Comparison of ENCODE assay signal across 16 mouse cellular contexts in the genomic region with DNA sequence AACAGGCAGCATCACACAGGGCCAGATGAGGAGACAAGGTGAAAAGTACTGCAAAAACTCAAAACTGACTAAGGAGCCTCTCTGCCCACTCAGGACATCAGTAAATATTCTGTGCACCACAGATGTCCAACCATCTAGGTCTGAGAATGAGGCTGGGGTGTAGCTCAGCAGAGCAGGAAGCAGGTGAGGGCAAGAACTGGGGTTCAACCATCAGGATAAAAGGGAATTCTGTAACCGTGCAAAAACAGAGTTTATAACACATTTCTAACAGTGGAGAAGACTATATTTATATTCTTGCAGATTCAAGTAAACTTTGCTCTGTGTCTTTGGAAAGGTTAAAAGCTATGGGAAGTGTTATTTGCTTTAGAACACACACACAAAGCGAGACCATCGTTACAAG. TPM values are rescaled to one million over a fixed set of nuclear protein-coding genes. Genes with fewer than 3 reads are reported as not detected.
DNase-seq lines count a peak whose midpoint lies in the region; ATAC-seq and TF ChIP-seq lines count a peak whose summit lies in the region.
"Had no signal": no experiment of that assay in that cellular context is flagged by ENCODE, and none has a peak within 500 bp of the region (broad histone marks: within the 10 kb centered on the region; RNA-seq: fewer than 3 reads in every experiment).

No protein-coding gene starts in this region.

- no peak overlapping the region for H3K4me3 ChIP-seq in midbrain, embryonic 11.5 days (ENCODE audit: low read depth, low read length)
- H3K4me3 ChIP-seq in midbrain, postnatal 0 days (ENCODE audit: low read depth, low read length) = no peak overlapping the region
- no peak overlapping the region for H3K4me3 ChIP-seq in forebrain, embryonic 14.5 days (ENCODE audit: low read depth, low read length)
- no peak overlapping the region for H3K4me3 ChIP-seq in intestine, postnatal 0 days (ENCODE audit: low read depth, low read length)
- H3K4me3 ChIP-seq in neural tube, embryonic 15.5 days (replicated peaks) = no peak overlapping the region

- 89% methylated on average over 3 of the region's 3 CpGs for WGBS in midbrain, embryonic 11.5 days
- 86% methylated on average over 3 of the region's 3 CpGs for WGBS in midbrain, postnatal 0 days
- 79% methylated on average over 3 of the region's 3 CpGs for WGBS in forebrain, embryonic 14.5 days
- WGBS in intestine, postnatal 0 days = 58% methylated on average over 3 of the region's 3 CpGs
- 76% methylated on average over 3 of the region's 3 CpGs for WGBS in neural tube, embryonic 15.5 days

- peak; percentile 66 for DNase-seq in midbrain, embryonic 11.5 days (ENCODE audit: low spot score, missing footprints)
- DNase-seq in midbrain, postnatal 0 days (ENCODE audit: low spot score) = no peak
- DNase-seq in forebrain, embryonic 14.5 days (ENCODE audit: low spot score) = no peak
- DNase-seq: adrenal gland, postnatal 14 days; cerebellum, adult 11 months; gastrocnemius, postnatal 25 days; retina, postnatal 1 day had no signal

- no peak overlapping the region for H3K27ac ChIP-seq in midbrain, embryonic 11.5 days (ENCODE audit: low read depth, low read length)
- H3K27ac ChIP-seq in midbrain, postnatal 0 days (ENCODE audit: low read depth, low read length) = no peak overlapping the region
- no peak overlapping the region for H3K27ac ChIP-seq in forebrain, embryonic 14.5 days (ENCODE audit: low read depth, low read length)
- H3K27ac ChIP-seq in intestine, postnatal 0 days (ENCODE audit: low read depth, low read length) = no peak overlapping the region
- H3K27ac ChIP-seq in neural tube, embryonic 15.5 days (replicated peaks) = no peak overlapping the region
- H3K27ac ChIP-seq: kidney, embryonic 15.5 days had no signal

- H3K4me1 ChIP-seq in midbrain, embryonic 11.5 days (ENCODE audit: control insufficient read depth, insufficient read depth, low read length) = peaks cover 17% of the 10 kb centered on the region; the same call in 1 of the 2 replicates
- H3K4me1 ChIP-seq in midbrain, postnatal 0 days (ENCODE audit: insufficient read depth, low read length) = no peaks in the 10 kb centered on the region
- H3K4me1 ChIP-seq in forebrain, embryonic 14.5 days (ENCODE audit: control insufficient read depth, insufficient read depth, low read length) = peaks cover 9% of the 10 kb centered on the region
- peaks cover 11% of the 10 kb centered on the region for H3K4me1 ChIP-seq in intestine, postnatal 0 days (replicated peaks; ENCODE audit: control insufficient read depth, insufficient read depth, low read length)
- H3K4me1 ChIP-seq in neural tube, embryonic 15.5 days = peaks cover 21% of the 10 kb centered on the region

- no peak overlapping the region for H3K9ac ChIP-seq in midbrain, embryonic 11.5 days (ENCODE audit: low read length)
- H3K9ac ChIP-seq in midbrain, postnatal 0 days (replicated peaks; ENCODE audit: low read length, poor library complexity, severe bottlenecking) = no peak overlapping the region
- no peak overlapping the region for H3K9ac ChIP-seq in forebrain, embryonic 14.5 days (ENCODE audit: low read length)
- no peak overlapping the region for H3K9ac ChIP-seq in intestine, postnatal 0 days (ENCODE audit: low read depth, low read length)
- no peak overlapping the region for H3K9ac ChIP-seq in neural tube, embryonic 15.5 days (replicated peaks)
- H3K9ac ChIP-seq: kidney, embryonic 15.5 days had no signal

- H3K9me3 ChIP-seq in midbrain, embryonic 11.5 days (ENCODE audit: control insufficient read depth, low read length) = no peaks in the 10 kb centered on the region
- no peaks in the 10 kb centered on the region for H3K9me3 ChIP-seq in midbrain, postnatal 0 days (ENCODE audit: low read length)
- no peaks in the 10 kb centered on the region for H3K9me3 ChIP-seq in forebrain, embryonic 14.5 days (replicated peaks; ENCODE audit: control insufficient read depth, low read length)
- H3K9me3 ChIP-seq in intestine, postnatal 0 days (ENCODE audit: control insufficient read depth) = no peaks in the 10 kb centered on the region
- no peaks in the 10 kb centered on the region for H3K9me3 ChIP-seq in neural tube, embryonic 15.5 days (replicated peaks)
- H3K9me3 ChIP-seq: kidney, embryonic 15.5 days had no signal

- no peaks in the 10 kb centered on the region for H3K36me3 ChIP-seq in midbrain, embryonic 11.5 days (ENCODE audit: control insufficient read depth, insufficient read depth, low read length)
- no peaks in the 10 kb centered on the region for H3K36me3 ChIP-seq in midbrain, postnatal 0 days (ENCODE audit: insufficient read depth, low read length)
- no peaks in the 10 kb centered on the region for H3K36me3 ChIP-seq in forebrain, embryonic 14.5 days (ENCODE audit: control insufficient read depth, insufficient read depth, low read length)
- H3K36me3 ChIP-seq in intestine, postnatal 0 days (ENCODE audit: control insufficient read depth, insufficient read depth) = no peaks in the 10 kb centered on the region
- no peaks in the 10 kb centered on the region for H3K36me3 ChIP-seq in neural tube, embryonic 15.5 days
- H3K36me3 ChIP-seq: kidney, embryonic 15.5 days had no signal

- no peak overlapping the region for H3K4me2 ChIP-seq in midbrain, embryonic 11.5 days
- H3K4me2 ChIP-seq in midbrain, postnatal 0 days (ENCODE audit: low read depth, low read length, poor library complexity, severe bottlenecking) = no peak overlapping the region
- peak overlapping the region; percentile 53 for H3K4me2 ChIP-seq in forebrain, embryonic 14.5 days (ENCODE audit: low read length)
- H3K4me2 ChIP-seq in intestine, postnatal 0 days (replicated peaks; ENCODE audit: low read depth) = peak overlapping the region; percentile 82; the same call in 1 of the 2 replicates
- H3K4me2 ChIP-seq in neural tube, embryonic 15.5 days = peak overlapping the region; percentile 69; the same call in 1 of the 2 replicates

- TF ChIP-seq CTCF in midbrain, postnatal 0 days (IDR thresholded peaks at IDR 0.05) = no peak
- no peak for TF ChIP-seq CTCF in intestine, postnatal 0 days (IDR thresholded peaks at IDR 0.05; ENCODE audit: low read depth)

- no peaks in the 10 kb centered on the region for H3K27me3 ChIP-seq in midbrain, embryonic 11.5 days (ENCODE audit: control insufficient read depth, insufficient read depth, low read length)
- H3K27me3 ChIP-seq in midbrain, postnatal 0 days (ENCODE audit: insufficient read depth, low read length) = no peaks in the 10 kb centered on the region
- no peaks in the 10 kb centered on the region for H3K27me3 ChIP-seq in forebrain, embryonic 14.5 days (replicated peaks; ENCODE audit: control insufficient read depth, insufficient read depth, low read length)
- H3K27me3 ChIP-seq in intestine, postnatal 0 days (replicated peaks; ENCODE audit: control insufficient read depth, insufficient read depth, low read length) = no peaks in the 10 kb centered on the region
- H3K27me3 ChIP-seq in neural tube, embryonic 15.5 days (replicated peaks) = no peaks in the 10 kb centered on the region
- H3K27me3 ChIP-seq: kidney, embryonic 15.5 days had no signal

- no peak for ATAC-seq in midbrain, embryonic 11.5 days (ENCODE audit: low FRiP score)
- ATAC-seq in midbrain, postnatal 0 days (ENCODE audit: low FRiP score) = no peak
- no peak for ATAC-seq in forebrain, embryonic 14.5 days
- no peak for ATAC-seq in intestine, postnatal 0 days
- no peak for ATAC-seq in neural tube, embryonic 15.5 days (ENCODE audit: low FRiP score)
- no peak for ATAC-seq in cerebellum, adult (ENCODE audit: insufficient number of reproducible peaks, low FRiP score, low TSS enrichment)
- ATAC-seq in activated CD4-positive, CD25-positive, alpha-beta regulatory T cell, adult 4 months = no peak

RNA-seq across cellular contexts. Expression of a gene that starts 2.3 kb away (rescaled TPM):
- 113 and 119 TPM in 2 replicates for polyA plus RNA-seq in midbrain, embryonic 11.5 days (2014; fragmentation: Nextera tagmentation; extraction: Ambion mirVana)
- 8.6 and 10.6 TPM in 2 replicates for total RNA-seq in midbrain, postnatal 0 days (2014; rRNA removed)
- polyA plus RNA-seq in midbrain, postnatal 0 days (2015; fragmentation: Nextera tagmentation; extraction: Ambion mirVana) = 12.7 and 13.3 TPM in 2 replicates
- 37.2 and 44.8 TPM in 2 replicates for polyA plus RNA-seq in forebrain, embryonic 14.5 days (2014; fragmentation: Nextera tagmentation; extraction: Ambion mirVana)
- 26.7 and 27.8 TPM in 2 replicates for polyA plus RNA-seq in intestine, postnatal 0 days (2015; fragmentation: Nextera tagmentation; extraction: Ambion mirVana)
- polyA plus RNA-seq in neural tube, embryonic 15.5 days (2015; fragmentation: Nextera tagmentation; extraction: Ambion mirVana) = 17.5 and 23.6 TPM in 2 replicates
- 1 to 10 TPM; 4.3 to 5.5 TPM for polyA plus RNA-seq in activated CD4-positive, CD25-positive, alpha-beta regulatory T cell, adult 4 months (2017; shearing (Covaris generic))

RNA-seq across cellular contexts. Expression of a gene that starts 19.7 kb away (rescaled TPM):
- not detected in 2 replicates for polyA plus RNA-seq in midbrain, embryonic 11.5 days (2014; fragmentation: Nextera tagmentation; extraction: Ambion mirVana)
- not detected in 2 replicates for total RNA-seq in midbrain, postnatal 0 days (2014; rRNA removed)
- polyA plus RNA-seq in midbrain, postnatal 0 days (2015; fragmentation: Nextera tagmentation; extraction: Ambion mirVana) = not detected in 2 replicates
- polyA plus RNA-seq in forebrain, embryonic 14.5 days (2014; fragmentation: Nextera tagmentation; extraction: Ambion mirVana) = not detected in 2 replicates
- 0.14 and 0.16 TPM in 2 replicates for polyA plus RNA-seq in intestine, postnatal 0 days (2015; fragmentation: Nextera tagmentation; extraction: Ambion mirVana)
- polyA plus RNA-seq in neural tube, embryonic 15.5 days (2015; fragmentation: Nextera tagmentation; extraction: Ambion mirVana) = 0.10 TPM in 1 of 2 replicates, not detected in the other
- not detected for polyA plus RNA-seq in activated CD4-positive, CD25-positive, alpha-beta regulatory T cell, adult 4 months (2017; shearing (Covaris generic))
- total RNA-seq: adrenal gland, postnatal 14 days; layer of hippocampus, postnatal 25 days; monocyte, adult 5-6 weeks had no signal
- polyA plus RNA-seq: heart, embryonic 16.5 days; lung, embryonic 16.5 days had no signal

Comparison
In these comparisons a context has a peak if more than half of its experiments do, and no peak if none do; other contexts are left out.
1. H3K4me2 ChIP-seq: peak in forebrain, embryonic 14.5 days (single experiment), intestine, postnatal 0 days (single experiment) and neural tube, embryonic 15.5 days (single experiment); none in midbrain, embryonic 11.5 days (single experiment) and midbrain, postnatal 0 days (single experiment).